Mouse (Mus musculus) cerebellum, adult 2 months (tissue): ENCODE measurements at regions not wholly inside any gene's neighbourhood (a gene's known extent, or its start where the extent isn't known, plus 50 kb on each side); places are given as distances from the start of the nearest gene placed in this dataset.

Experiments used
- CTCF ChIP-seq: fragments of 200-500 bp; IDR thresholded peaks from 2 replicates; pipeline ENCODE4 v1.5.1; 2011; ENCODE audit warnings: low read depth, mild to moderate bottlenecking, control low read depth, low read length, moderate library complexity, borderline replicate concordance; ENCODE audit not compliant: insufficient read depth
- POLR2A ChIP-seq: fragments of 200-500 bp; IDR thresholded peaks from 2 replicates; pipeline ENCODE4 v1.6.1; 2011; ENCODE audit warnings: low read length, control low read depth, borderline replicate concordance; ENCODE audit not compliant: insufficient read depth

- TF ChIP-seq CTCF (no peak), POLR2A (no peak)
Measured at GRCm38 (mm10) chr15:88353206-88353605, 246.9 kb upstream of the Zdhhc25 start.
